Mouse (Mus musculus) thymus, postnatal 0 days (tissue): ENCODE results near the gene Gm20883. TPM values are rescaled to one million over a fixed set of nuclear protein-coding genes. Genes with fewer than 3 reads are reported as not detected.
"Not testable (repeated sequence)": the region's sequence is repeated elsewhere in the genome, so short reads cannot be mapped to it uniquely, and the experiment has no call there.

ENCODE experiments used
- DNase-seq: peaks from one replicate; pipeline ENCODE4 v3.0.0-alpha.2; 2015; ENCODE audit warnings: low spot score
- polyA plus RNA-seq: library from polyadenylated mRNA; unstranded; fragments of >200 nt; fragmentation: Nextera tagmentation; extraction: Ambion mirVana; gene quantifications from 2 replicates; pipeline ENCODE4 v1.2.1, GENCODE M21; 2015

Gene Gm20883
- not detected in 2 replicates for polyA plus RNA-seq

- not testable (repeated sequence) for DNase-seq
Measured at GRCm38 (mm10) chrY:50607951-50608350, at the start of gene Gm20883. Gene Gm20883 (plus strand): TSS chrY:50608251.
